Mouse (Mus musculus) heart, adult 2 months (tissue): ENCODE measurements around the gene Cabp7. TPM values are rescaled to one million over a fixed set of nuclear protein-coding genes. Genes with fewer than 3 reads are reported as not detected.

Experiments
- DNase-seq, 2 experiments: peaks; one replicate each; pipeline ENCODE4 v3.0.0; 2021
- H3K27ac ChIP-seq: fragments of 200-600 bp; 2 replicates; pipeline ENCODE4 v1.8.1; 2022
- H3K27me3 ChIP-seq: fragments of 200-500 bp; 2 replicates; pipeline ENCODE4 v1.6.1; 2012; ENCODE audit warnings: mild to moderate bottlenecking, low read length, inconsistent platforms, mixed read lengths; ENCODE audit not compliant: control insufficient read depth, insufficient read depth
- H3K36me3 ChIP-seq: fragments of 200-500 bp; 2 replicates; pipeline ENCODE4 v1.6.1; 2012; ENCODE audit warnings: low read length, inconsistent platforms; ENCODE audit not compliant: control insufficient read depth, insufficient read depth
- H3K4me1 ChIP-seq: fragments of 200-500 bp; 2 replicates; pipeline ENCODE4 v1.6.1; 2011; ENCODE audit warnings: low read length; ENCODE audit not compliant: control insufficient read depth, insufficient read depth
- H3K4me3 ChIP-seq: fragments of 200-600 bp; 2 replicates; pipeline ENCODE4 v1.8.1; 2022
- H3K79me2 ChIP-seq: fragments of 200-500 bp; replicated peaks from 2 replicates; pipeline ENCODE4 v1.6.1; 2012; ENCODE audit warnings: mild to moderate bottlenecking, inconsistent platforms, low read length, moderate library complexity, mixed read lengths; ENCODE audit not compliant: control insufficient read depth, insufficient read depth
- H3K9ac ChIP-seq: fragments of 200-500 bp; 2 replicates; pipeline ENCODE4 v1.6.1; 2012; ENCODE audit warnings: low read depth, mild to moderate bottlenecking, control low read depth, inconsistent platforms, low read length, mixed read lengths
- CTCF ChIP-seq: fragments of 200-600 bp; IDR thresholded peaks from 2 replicates; pipeline ENCODE4 v1.8.1; 2022; ENCODE audit warnings: antibody characterized with exemption, mild to moderate bottlenecking, moderate library complexity
- EP300 ChIP-seq: fragments of 200-500 bp; IDR thresholded peaks from 2 replicates; pipeline ENCODE4 v1.6.1; 2011; ENCODE audit warnings: low read depth, low read length, control low read depth; ENCODE audit not compliant: insufficient read depth
- POLR2A ChIP-seq: fragments of 200-500 bp; IDR thresholded peaks from 2 replicates; pipeline ENCODE4 v1.6.1; 2011; ENCODE audit warnings: mild to moderate bottlenecking, low read depth, low read length, control low read depth; ENCODE audit not compliant: insufficient read depth
- WGBS: fragments of 180-500 bp; shearing (Covaris S2); methylation state at CpG from one replicate; pipeline ENCODE4 v1.1.7; 2018; 5-methylcytosine and 5-hydroxymethylcytosine counted together
- intact Hi-C: fragments of 180-260 bp; cut with DNase I; formaldehyde crosslinking; loops from one replicate; pipeline ENCODE4 v1.15.1; 2025
- polyA plus RNA-seq: library from polyadenylated mRNA; depleted of rRNA; stranded (reverse); fragments of >200 nt; gene quantifications from 2 replicates; pipeline ENCODE4 v1.2.3, GENCODE M21; 2012; rRNA removed
- total RNA-seq, 2 experiments: library from RNA; stranded (reverse); gene quantifications; 2 replicates each; pipeline ENCODE4 v1.2.3; 2021

Cabp7 gene
- total and polyA plus RNA-seq, 3 experiments = not detected

- no peak for DNase-seq
- no peaks in the 10 kb centered on the region for H3K79me2 ChIP-seq
- no peaks in the 10 kb centered on the region for H3K27me3 ChIP-seq
- H3K36me3 ChIP-seq = no peaks in the 10 kb centered on the region
- TF ChIP-seq CTCF (no peak), POLR2A (no peak), EP300 (no peak)
- H3K4me1 ChIP-seq = no peaks in the 10 kb centered on the region
- WGBS = 61% methylated on average over 11 of the region's 11 CpGs
- H3K9ac ChIP-seq = no peak overlapping the region
- no peak overlapping the region for H3K27ac ChIP-seq
- no peak overlapping the region for H3K4me3 ChIP-seq
- intact Hi-C loops = no loop called here
Measured at GRCm38 (mm10) chr11:4688632-4689380, 57.8 kb downstream of the Cabp7 start.

GRCm38 (mm10) chr11:4687874-4688273 lies 58.7 kb downstream of the Cabp7 start:
- no peak for DNase-seq
- Histone ChIP-seq H3K36me3 (no peaks in the 10 kb centered on the region), H3K27me3 (no peaks in the 10 kb centered on the region), H3K4me1 (no peaks in the 10 kb centered on the region), H3K27ac (no peak overlapping the region), H3K4me3 (no peak overlapping the region), H3K9ac (no peak overlapping the region), H3K79me2 (no peaks in the 10 kb centered on the region)
- no peak for TF ChIP-seq POLR2A
- no peak for TF ChIP-seq EP300
- no peak for TF ChIP-seq CTCF
- 74% methylated on average over 3 of the region's 3 CpGs for WGBS
- intact Hi-C loops = no loop called here

GRCm38 (mm10) chr11:4687027-4687426 lies 59.6 kb downstream of the Cabp7 start:
- DNase-seq = no peak

More at GRCm38 (mm10) chr11:4687027-4687426, 59.6 kb downstream of the Cabp7 start:
- H3K27ac ChIP-seq = no peak overlapping the region
- no peak overlapping the region for H3K4me3 ChIP-seq
- 78% methylated on average over 3 of the region's 3 CpGs for WGBS
- TF ChIP-seq CTCF (no peak), EP300 (no peak), POLR2A (no peak)
- no peak overlapping the region for H3K9ac ChIP-seq
- no peaks in the 10 kb centered on the region for H3K79me2 ChIP-seq
- H3K4me1 ChIP-seq = no peaks in the 10 kb centered on the region
- no peaks in the 10 kb centered on the region for H3K27me3 ChIP-seq
- intact Hi-C loops = no loop called here
- H3K36me3 ChIP-seq = no peaks in the 10 kb centered on the region

Other genes starting within 250 kb of the Cabp7 start
- 10 to 100 TPM; 43.9 to 50.8 TPM for gene Mtmr3, start 151.9 kb downstream of the Cabp7 start, total RNA-seq
- 24.4 and 37.5 TPM in 2 replicates for gene Mtmr3, start 151.9 kb downstream of the Cabp7 start, polyA plus RNA-seq
- gene Gm11032, start 126.7 kb downstream of the Cabp7 start, total RNA-seq = not detected
- not detected in 2 replicates for gene Gm11032, start 126.7 kb downstream of the Cabp7 start, polyA plus RNA-seq
- 10 to 100 TPM; 14.1 to 14.5 TPM for gene Ascc2, start 109.0 kb downstream of the Cabp7 start, total RNA-seq
- 9.7 and 12.6 TPM in 2 replicates for gene Ascc2, start 109.0 kb downstream of the Cabp7 start, polyA plus RNA-seq
- 1,000 to 10,000 TPM; 1,404 to 1,617 TPM for gene Uqcr10, start 42.4 kb downstream of the Cabp7 start, total RNA-seq
- gene Uqcr10, start 42.4 kb downstream of the Cabp7 start, polyA plus RNA-seq = 2,007 and 2,149 TPM in 2 replicates
- 10 to 100 TPM; 22.2 to 26.3 TPM for gene Zmat5, start 42.1 kb downstream of the Cabp7 start, total RNA-seq
- 32.1 and 36.2 TPM in 2 replicates for gene Zmat5, start 42.1 kb downstream of the Cabp7 start, polyA plus RNA-seq
- 10 to 100 TPM; 77.1 to 85.0 TPM for gene Nf2, start 102.8 kb upstream of the Cabp7 start, total RNA-seq
- 57.1 and 85.2 TPM in 2 replicates for gene Nf2, start 102.8 kb upstream of the Cabp7 start, polyA plus RNA-seq
- under 1 TPM; 0.50 to 0.75 TPM for gene Nipsnap1, start 127.2 kb upstream of the Cabp7 start, total RNA-seq
- 1.6 and 3.6 TPM in 2 replicates for gene Nipsnap1, start 127.2 kb upstream of the Cabp7 start, polyA plus RNA-seq
- gene Thoc5, start 148.5 kb upstream of the Cabp7 start, total RNA-seq = 10 to 100 TPM; 16.2 to 16.5 TPM
- 12.8 and 15.8 TPM in 2 replicates for gene Thoc5, start 148.5 kb upstream of the Cabp7 start, polyA plus RNA-seq
- gene Nefh, start 201.3 kb upstream of the Cabp7 start, total RNA-seq = under 1 TPM in 1 of 2 experiments, not detected in 1; 0.05 TPM
- 0.06 and 0.08 TPM in 2 replicates for gene Nefh, start 201.3 kb upstream of the Cabp7 start, polyA plus RNA-seq
- gene Ap1b1, start 240.0 kb upstream of the Cabp7 start, total RNA-seq = 10 to 100 TPM; 48.1 to 48.6 TPM
- 64.2 and 77.2 TPM in 2 replicates for gene Ap1b1, start 240.0 kb upstream of the Cabp7 start, polyA plus RNA-seq